Mouse (Mus musculus): ENCODE data around the gene Carmil1.

Carmil1 gene

GRCm38 (mm10) chr13:24260751-24261591 is 19.6 kb downstream of the Carmil1 start:
- DNase-seq (ENCODE audit: low spot score) = no peak

GRCm38 (mm10) chr13:24257809-24258208 is 22.8 kb downstream of the Carmil1 start:
- DNase-seq (ENCODE audit: low spot score) = no peak

- no peak for DNase-seq (ENCODE audit: low spot score)
Measured at GRCm38 (mm10) chr13:24253989-24254388, 26.6 kb downstream of the Carmil1 start.

GRCm38 (mm10) chr13:24253551-24253950 is 27.0 kb downstream of the Carmil1 start:
- no peak for DNase-seq (ENCODE audit: low spot score)

GRCm38 (mm10) chr13:24251236-24251635 is 29.4 kb downstream of the Carmil1 start:
- no peak for DNase-seq (ENCODE audit: low spot score)

- no peak for DNase-seq (ENCODE audit: low spot score)
Measured at GRCm38 (mm10) chr13:24247928-24248327, 32.7 kb downstream of the Carmil1 start.

GRCm38 (mm10) chr13:24247441-24247840 is 33.2 kb downstream of the Carmil1 start:
- DNase-seq (ENCODE audit: low spot score) = no peak

GRCm38 (mm10) chr13:24246266-24246665 is 34.3 kb downstream of the Carmil1 start:
- no peak for DNase-seq (ENCODE audit: low spot score)

- DNase-seq (ENCODE audit: low spot score) = no peak
Measured at GRCm38 (mm10) chr13:24244613-24245012, 36.0 kb downstream of the Carmil1 start.

GRCm38 (mm10) chr13:24243964-24244363 is 36.6 kb downstream of the Carmil1 start:
- no peak for DNase-seq (ENCODE audit: low spot score)

GRCm38 (mm10) chr13:24242429-24243106 is 38.0 kb downstream of the Carmil1 start:
- DNase-seq (ENCODE audit: low spot score) = no peak

GRCm38 (mm10) chr13:24241201-24241600 is 39.4 kb downstream of the Carmil1 start:
- DNase-seq (ENCODE audit: low spot score) = no peak

GRCm38 (mm10) chr13:24240430-24240829 is 40.2 kb downstream of the Carmil1 start:
- DNase-seq (ENCODE audit: low spot score) = no peak

GRCm38 (mm10) chr13:24238456-24239120 is 42.0 kb downstream of the Carmil1 start:
- DNase-seq (ENCODE audit: low spot score) = no peak

GRCm38 (mm10) chr13:24236736-24237135 is 43.9 kb downstream of the Carmil1 start:
- DNase-seq (ENCODE audit: low spot score) = no peak

GRCm38 (mm10) chr13:24232750-24233149 is 47.8 kb downstream of the Carmil1 start:
- DNase-seq (ENCODE audit: low spot score) = no peak

GRCm38 (mm10) chr13:24231746-24232483 is 48.7 kb downstream of the Carmil1 start:
- DNase-seq (ENCODE audit: low spot score) = no peak

GRCm38 (mm10) chr13:24231146-24231545 is 49.4 kb downstream of the Carmil1 start:
- DNase-seq (ENCODE audit: low spot score) = no peak

- no peak for DNase-seq (ENCODE audit: low spot score)
Measured at GRCm38 (mm10) chr13:24230541-24231095, 50.0 kb downstream of the Carmil1 start.

GRCm38 (mm10) chr13:24223425-24224201 is 57.0 kb downstream of the Carmil1 start:
- no peak for DNase-seq (ENCODE audit: low spot score)

- no peak for DNase-seq (ENCODE audit: low spot score)
Measured at GRCm38 (mm10) chr13:24220441-24220970, 60.1 kb downstream of the Carmil1 start.

All from urinary bladder, postnatal 10 days (tissue).